Mouse (Mus musculus): ENCODE measurements around the gene Rufy1. TPM values are rescaled to one million over a fixed set of nuclear protein-coding genes. Genes with fewer than 3 reads are reported as not detected.
"Not testable (repeated sequence)": the region's sequence is repeated elsewhere in the genome, so short reads cannot be mapped to it uniquely, and the experiment has no call there.

The Rufy1 gene
- total RNA-seq, 2 experiments from 2014 or later, result 27.1 to 27.9 TPM

DNA sequence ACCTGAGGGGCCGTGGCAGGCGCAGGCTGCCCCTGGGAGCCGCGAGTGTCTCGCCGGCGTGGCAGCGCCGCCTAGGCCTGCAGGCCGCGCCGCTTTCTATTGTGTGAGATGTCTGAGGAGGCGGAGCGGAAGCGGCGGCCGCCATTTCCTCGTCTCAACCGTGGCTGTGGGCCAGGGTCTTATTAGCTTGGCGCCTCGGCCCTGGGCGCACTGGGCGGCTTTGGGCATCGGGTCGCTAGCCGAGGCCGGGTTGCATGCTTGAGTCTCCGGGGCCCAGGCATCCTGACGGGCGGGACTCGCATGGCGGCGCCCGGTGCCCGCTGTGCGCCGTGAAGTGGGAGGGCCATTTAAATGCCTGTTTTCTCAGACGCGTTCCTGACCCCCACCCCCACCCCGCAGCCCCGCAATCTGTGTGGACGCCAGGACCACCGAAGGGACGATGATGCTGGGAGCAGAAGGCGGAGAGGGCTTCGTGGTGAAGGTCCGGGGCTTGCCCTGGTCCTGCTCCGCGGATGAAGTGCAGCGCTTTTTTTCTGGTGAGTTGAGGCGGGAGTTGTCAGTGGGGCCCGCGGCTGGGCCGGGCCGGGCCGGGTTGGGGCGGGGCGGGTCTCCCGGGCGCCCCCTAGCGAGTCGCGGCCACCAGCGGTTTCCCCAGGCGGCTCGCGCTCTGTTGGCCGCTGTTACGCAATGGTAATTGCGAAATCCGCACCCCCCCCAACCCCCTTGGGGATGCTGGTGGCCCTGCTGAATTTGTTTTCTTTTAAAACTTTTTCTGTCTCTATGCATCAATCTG, 52.8 kb downstream of the Rufy1 start:
- DNase-seq, result peak; percentile 92

GRCm38 (mm10) chr11:50376911-50377891, 53.7 kb downstream of the Rufy1 start, which contains the start of gene Hnrnph1:
TSS of gene Hnrnph1 (plus strand) at chr11:50376990.
- peak; percentile 99 for DNase-seq

- no peak for DNase-seq
Observed at GRCm38 (mm10) chr11:50376156-50376790, 54.7 kb downstream of the Rufy1 start.

- DNase-seq, result no peak
Observed at GRCm38 (mm10) chr11:50375421-50375820, 55.5 kb downstream of the Rufy1 start.

DNA sequence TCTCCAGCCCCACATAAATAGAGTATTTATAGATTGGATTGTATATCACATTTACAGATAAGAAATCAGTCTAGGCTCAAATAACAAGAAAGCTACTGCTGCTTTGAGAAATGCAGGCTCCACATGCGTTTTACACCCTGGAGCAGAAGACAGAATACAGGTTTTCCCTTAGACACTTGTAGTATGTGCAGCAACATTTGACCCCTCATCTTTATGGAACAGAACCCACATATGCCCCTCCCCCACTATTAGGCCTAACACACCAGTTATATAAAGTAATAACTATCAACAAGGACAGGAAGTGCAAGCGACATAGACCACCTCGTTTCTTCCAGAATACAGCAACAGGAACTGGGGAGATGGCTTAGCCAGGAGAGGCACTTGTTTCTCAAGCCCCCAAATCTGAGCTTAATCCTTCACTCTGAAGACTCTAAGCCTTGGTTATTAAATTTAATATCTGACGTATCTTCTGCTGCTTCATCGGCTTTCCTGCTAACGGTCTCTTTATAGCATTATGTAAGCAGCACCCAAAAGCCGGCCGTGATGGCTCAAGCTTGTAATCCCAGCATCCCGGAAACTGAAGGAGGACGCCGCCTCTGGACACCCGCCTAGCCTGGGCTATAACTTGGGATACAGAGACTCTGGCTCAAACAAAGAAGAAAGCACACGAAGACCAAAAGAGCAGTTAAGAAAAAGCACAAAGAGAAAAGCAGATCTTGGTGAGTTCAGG, 56.5 kb downstream of the Rufy1 start:
- DNase-seq, result no peak

DNA sequence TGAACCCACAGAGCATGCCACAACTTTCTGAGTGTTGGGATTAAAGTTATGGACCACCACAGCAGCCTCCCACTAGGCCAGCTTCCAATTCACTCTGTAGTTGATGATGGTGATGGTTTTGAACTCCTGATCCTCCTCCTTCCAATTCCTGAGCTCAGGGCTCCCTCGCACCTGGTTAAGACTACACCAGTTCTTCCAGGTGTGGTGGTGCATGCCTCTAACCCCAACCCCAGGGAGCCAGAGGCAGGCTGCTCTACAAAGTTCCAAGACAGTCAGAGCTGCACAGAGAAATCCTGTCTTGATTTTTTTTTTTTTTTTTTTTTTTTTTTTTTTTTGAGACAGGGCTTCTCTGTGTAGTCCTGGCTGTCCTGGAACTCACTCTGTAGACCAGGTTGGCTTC, 57.3 kb downstream of the Rufy1 start:
- peak; percentile 4 for DNase-seq

DNA sequence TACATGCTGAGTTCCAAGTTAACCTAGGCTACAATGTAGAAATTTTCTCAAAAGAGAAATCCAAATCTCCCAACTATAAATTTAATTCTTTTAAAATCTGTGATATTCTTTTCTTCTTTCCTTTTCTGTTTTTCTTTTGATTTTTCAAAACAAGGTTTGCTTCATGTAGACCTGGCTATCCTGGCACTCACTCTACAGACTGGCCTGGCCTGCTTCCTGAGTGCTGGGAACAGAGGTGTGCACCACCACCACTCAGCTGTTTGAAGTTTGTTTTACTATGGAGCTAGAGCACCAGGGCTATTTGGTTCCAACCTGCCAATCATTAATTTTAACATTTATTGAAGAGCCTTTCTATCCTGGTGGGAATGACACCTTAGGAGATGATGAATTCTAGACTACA, 57.8 kb downstream of the Rufy1 start:
- DNase-seq, result no peak

- no peak for DNase-seq
Observed at GRCm38 (mm10) chr11:50371911-50372310, 59.0 kb downstream of the Rufy1 start.

- DNase-seq, result peak; percentile 68
Observed at GRCm38 (mm10) chr11:50371399-50371841, 59.5 kb downstream of the Rufy1 start.

GRCm38 (mm10) chr11:50370969-50371368, 60.0 kb downstream of the Rufy1 start:
- no peak for DNase-seq

DNA sequence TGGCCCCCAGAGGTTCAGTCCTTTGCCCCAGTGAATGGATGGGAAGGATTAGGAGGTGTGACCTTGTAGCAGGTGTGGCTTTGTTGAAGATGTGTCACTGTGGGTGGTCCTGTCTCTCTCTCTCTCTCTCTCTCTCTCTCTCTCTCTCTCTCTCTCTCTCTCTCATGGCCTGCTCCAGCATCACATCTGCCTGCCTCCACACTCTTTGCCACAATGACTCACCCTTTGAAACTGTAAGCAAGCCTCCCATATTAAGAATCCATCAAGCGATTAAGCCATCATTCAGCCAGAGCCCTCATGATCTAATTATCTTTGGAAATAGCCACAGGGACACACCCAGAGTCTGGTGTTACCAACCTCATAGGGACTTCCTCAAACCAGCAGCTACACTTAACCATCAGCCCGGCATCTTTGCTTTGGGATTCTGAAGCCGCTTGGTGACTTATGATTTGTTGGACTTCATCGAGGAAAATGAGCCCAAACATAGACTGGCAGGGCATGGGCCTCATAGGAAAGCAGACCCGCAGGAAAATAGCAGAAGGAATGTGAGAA, 61.5 kb downstream of the Rufy1 start:
- DNase-seq, result no peak

DNA sequence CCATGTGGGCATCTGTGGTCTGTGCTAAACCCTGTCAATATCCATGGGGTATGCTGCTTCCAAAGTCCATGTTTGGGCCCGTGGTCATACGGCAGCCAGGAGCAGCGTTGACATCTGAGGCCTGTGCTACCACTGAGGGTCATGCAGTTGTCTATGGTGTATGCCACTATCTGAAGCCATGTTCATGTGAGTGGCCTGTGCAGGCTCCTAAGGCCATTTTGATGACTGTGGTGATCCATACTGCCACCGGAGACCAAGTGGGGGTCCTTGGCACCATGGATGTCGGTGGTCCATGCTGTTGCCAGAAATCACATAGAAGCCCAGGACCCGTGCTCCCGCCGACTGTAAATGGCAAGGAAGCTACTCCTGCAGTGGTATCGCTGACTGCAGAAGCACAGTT, 63.4 kb downstream of the Rufy1 start:
- DNase-seq, result no peak

GRCm38 (mm10) chr11:50365322-50365721, 65.6 kb downstream of the Rufy1 start:
- no peak for DNase-seq

- peak; percentile 86 for DNase-seq
Observed at GRCm38 (mm10) chr11:50364548-50364947, 66.4 kb downstream of the Rufy1 start.

- DNase-seq, result not testable (repeated sequence)
Observed at GRCm38 (mm10) chr11:50361282-50361681, 69.6 kb downstream of the Rufy1 start.

- DNase-seq, result peak; percentile 43
Observed at GRCm38 (mm10) chr11:50358950-50359861, 71.7 kb downstream of the Rufy1 start.

DNA sequence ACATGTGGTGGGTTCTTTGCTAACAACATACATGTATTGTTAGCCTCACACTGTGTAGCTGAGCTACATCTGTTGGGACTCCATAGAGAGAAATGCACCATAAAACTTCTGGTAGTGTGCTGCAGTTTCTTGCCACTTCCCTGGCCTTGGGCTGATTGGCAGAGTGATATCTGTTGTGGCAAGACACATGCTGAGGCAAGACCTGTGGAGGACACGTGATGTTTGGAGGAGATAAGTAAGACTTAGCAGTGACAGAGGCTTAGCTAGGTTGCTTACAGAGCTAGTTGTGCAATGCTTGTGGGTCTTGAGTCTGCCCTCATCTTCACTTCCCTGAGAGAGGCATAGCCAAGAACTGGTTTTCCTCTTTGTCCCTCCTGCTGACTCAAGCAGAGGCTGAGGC, 75.5 kb downstream of the Rufy1 start:
- no peak for DNase-seq

- DNase-seq, result no peak
Observed at GRCm38 (mm10) chr11:50354851-50355250, 76.1 kb downstream of the Rufy1 start.

DNA sequence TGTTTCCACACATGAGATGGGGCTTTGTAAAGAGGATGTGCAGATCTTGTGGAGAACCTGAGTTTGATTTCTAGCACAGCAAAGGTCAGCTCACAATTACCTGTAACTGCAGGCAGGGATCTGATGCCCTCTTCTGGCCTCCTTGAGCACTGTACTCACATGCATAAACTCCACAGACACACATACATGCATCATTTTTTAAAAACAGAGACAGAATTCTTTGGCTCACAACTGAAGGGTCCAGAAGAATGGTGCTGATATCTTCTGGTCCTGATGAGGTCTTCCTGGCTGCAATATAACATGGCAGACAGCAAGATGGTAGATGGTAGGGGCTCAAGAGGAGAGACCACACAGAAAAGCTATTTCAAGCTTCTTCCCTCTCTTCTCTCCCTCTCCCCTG, 76.8 kb downstream of the Rufy1 start, which contains the start of gene Cby3:
Gene Cby3 (plus strand): TSS at position 301 of the 400 bp plus-strand sequence.
- no peak for DNase-seq

GRCm38 (mm10) chr11:50352177-50352576, 78.7 kb downstream of the Rufy1 start:
- DNase-seq, result no peak

Data from heart, postnatal 4 days (tissue).